Mouse (Mus musculus) mammary gland, adult 2 months (tissue): ENCODE data around the gene Wdfy3. TPM values are rescaled to one million over a fixed set of nuclear protein-coding genes. Genes with fewer than 3 reads are reported as not detected.

Experiments
- polyA plus RNA-seq: library from polyadenylated mRNA; depleted of rRNA; stranded (reverse); fragments of >200 nt; gene quantifications from 2 replicates; pipeline ENCODE4 v1.2.3, GENCODE M21; 2012; ENCODE audit warnings: low replicate concordance; rRNA removed

Wdfy3 gene
- 17.6 and 22.0 TPM in 2 replicates for polyA plus RNA-seq

GRCm38 (mm10) chr5:102069767-102070413 lies at the start of gene Wdfy3:
Gene Wdfy3 (minus strand): TSS chr5:102069921.

